Mouse (Mus musculus) erythroblast, embryonic 14.5 days (primary cell): Measurements from ENCODE around the gene 1700017N19Rik.

Source experiments
- GATA1 ChIP-seq: IDR thresholded peaks from 2 replicates; pipeline ENCODE4 v1.6.1; 2012; ENCODE audit warnings: low read length, inconsistent platforms, mixed read lengths
- TAL1 ChIP-seq: IDR thresholded peaks from 3 replicates; pipeline ENCODE4 v1.6.1; 2012; ENCODE audit warnings: low read length, inconsistent platforms, mixed read lengths

DNA sequence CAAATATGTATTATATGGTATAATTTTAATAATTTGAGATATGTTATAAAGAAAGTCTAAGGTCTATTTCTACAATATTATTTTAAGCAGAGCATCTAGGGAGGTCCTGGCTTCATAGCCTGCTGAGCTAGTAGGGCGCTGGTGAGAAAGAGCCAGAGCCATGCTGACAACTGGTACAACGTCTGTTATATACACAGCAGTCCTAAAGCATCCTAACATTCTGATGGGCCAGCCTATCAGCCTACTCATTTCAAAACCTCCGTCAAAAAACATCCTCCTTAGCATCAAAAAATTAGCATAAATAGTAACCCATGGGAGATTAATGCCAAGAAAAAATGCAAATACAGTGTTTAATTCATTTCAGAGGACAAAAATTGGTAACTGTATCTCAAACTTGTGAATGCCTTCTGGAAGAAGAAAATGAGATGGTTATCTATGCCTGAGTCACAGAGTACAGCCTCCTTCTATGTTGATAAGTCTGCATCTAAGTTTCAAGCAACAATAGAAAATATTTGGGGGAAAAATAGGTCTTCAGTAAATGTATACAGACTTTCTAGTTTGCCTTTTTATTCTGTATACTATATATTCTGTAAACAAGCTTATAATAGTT lies 33.6 kb upstream of the 1700017N19Rik start:
- no peak for TF ChIP-seq GATA1
- TF ChIP-seq TAL1 = no peak
